Mouse (Mus musculus) forebrain, embryonic 10.5 days (tissue): ENCODE data around the gene Tsen54. TPM values are rescaled to one million over a fixed set of nuclear protein-coding genes. Genes with fewer than 3 reads are reported as not detected.

Experiments used
- DNase-seq: peaks from one replicate; pipeline ENCODE4 v3.0.0-alpha.2; 2017; ENCODE audit warnings: low spot score; ENCODE audit errors: extremely low spot score
- H3K27ac ChIP-seq: fragments of 300-500 bp; sonication (generic); 2 replicates; pipeline ENCODE4 v1.5.1; 2016; ENCODE audit warnings: mild to moderate bottlenecking
- H3K27me3 ChIP-seq: fragments of 300-500 bp; sonication (generic); 2 replicates; pipeline ENCODE4 v1.6.1; 2016; ENCODE audit warnings: mild to moderate bottlenecking; ENCODE audit not compliant: poor library complexity, severe bottlenecking
- H3K36me3 ChIP-seq: fragments of 300-500 bp; sonication (generic); replicated peaks from 2 replicates; pipeline ENCODE4 v1.6.1; 2016; ENCODE audit warnings: mild to moderate bottlenecking, moderate library complexity
- H3K4me1 ChIP-seq: fragments of 300-500 bp; sonication (generic); 2 replicates; pipeline ENCODE4 v1.6.1; 2016
- H3K4me3 ChIP-seq: fragments of 300-500 bp; sonication (generic); 2 replicates; pipeline ENCODE4 v1.5.1; 2016; ENCODE audit warnings: mild to moderate bottlenecking, moderate library complexity
- H3K9me3 ChIP-seq: fragments of 300-500 bp; sonication (generic); 2 replicates; pipeline ENCODE4 v1.6.1; 2016; ENCODE audit warnings: mild to moderate bottlenecking, moderate library complexity
- WGBS: fragments of 180-500 bp; shearing (Covaris S2); methylation state at CpG from one replicate; pipeline ENCODE4 v1.1.7; 2016; 5-methylcytosine and 5-hydroxymethylcytosine counted together
- polyA plus RNA-seq: library from polyadenylated mRNA; unstranded; fragments of >200 nt; fragmentation: Nextera tagmentation; extraction: Ambion mirVana; gene quantifications from 2 replicates; pipeline ENCODE4 v1.2.1, GENCODE M21; 2016

The Tsen54 gene
- polyA plus RNA-seq, 1 experiment from 2014 or later = 34.7 TPM

GRCm38 (mm10) chr11:115823774-115824740 lies 9.5 kb downstream of the Tsen54 start, which contains the start of gene Llgl2:
Gene Llgl2, plus strand, starts transcription at chr11:115824049.
- Histone ChIP-seq H3K27me3 (peaks cover 71% of the 10 kb centered on the region), H3K9me3 (no peaks in the 10 kb centered on the region), H3K36me3 (peaks cover 38% of the 10 kb centered on the region), H3K4me3 (peak within 1 kb of the TSS; percentile 64), H3K4me1 (peaks cover 35% of the 10 kb centered on the region), H3K27ac (peak within 1 kb of the TSS; percentile 64)
- peak; percentile 82 for DNase-seq
- WGBS = under 1% methylated on average over 87 of the region's 87 CpGs

GRCm38 (mm10) chr11:115824813-115825212 lies 10.3 kb downstream of the Tsen54 start:
- 14% methylated on average over 11 of the region's 11 CpGs for WGBS
- DNase-seq = no peak
- Histone ChIP-seq H3K4me1 (peaks cover 40% of the 10 kb centered on the region), H3K27ac (no peak overlapping the region), H3K36me3 (peaks cover 33% of the 10 kb centered on the region), H3K27me3 (peaks cover 78% of the 10 kb centered on the region), H3K4me3 (peak overlapping the region; percentile 64), H3K9me3 (no peaks in the 10 kb centered on the region)

GRCm38 (mm10) chr11:115826487-115826886 lies 12.0 kb downstream of the Tsen54 start:
- peaks cover 95% of the 10 kb centered on the region for H3K27me3 ChIP-seq
- WGBS = 48% methylated on average over 5 of the region's 5 CpGs
- peaks cover 57% of the 10 kb centered on the region for H3K4me1 ChIP-seq
- H3K36me3 ChIP-seq = peaks cover 16% of the 10 kb centered on the region
- no peak for DNase-seq
- no peak overlapping the region for H3K27ac ChIP-seq
- no peaks in the 10 kb centered on the region for H3K9me3 ChIP-seq
- no peak overlapping the region for H3K4me3 ChIP-seq

GRCm38 (mm10) chr11:115827624-115828023 lies 13.1 kb downstream of the Tsen54 start:
- H3K27me3 ChIP-seq = peaks cover 100% of the 10 kb centered on the region
- H3K4me1 ChIP-seq = peaks cover 69% of the 10 kb centered on the region
- H3K27ac ChIP-seq = no peak overlapping the region
- H3K9me3 ChIP-seq = no peaks in the 10 kb centered on the region
- 88% methylated on average over 6 of the region's 6 CpGs for whole genome bisulfite sequencing
- no peak for DNase-seq
- peaks cover 5% of the 10 kb centered on the region for H3K36me3 ChIP-seq
- no peak overlapping the region for H3K4me3 ChIP-seq

GRCm38 (mm10) chr11:115829036-115829435 lies 14.5 kb downstream of the Tsen54 start:
- H3K9me3 ChIP-seq = no peaks in the 10 kb centered on the region
- peaks cover 72% of the 10 kb centered on the region for H3K4me1 ChIP-seq
- no peak overlapping the region for H3K4me3 ChIP-seq
- no peak for DNase-seq
- H3K27me3 ChIP-seq = peaks cover 100% of the 10 kb centered on the region
- no peaks in the 10 kb centered on the region for H3K36me3 ChIP-seq
- WGBS = 69% methylated on average over 4 of the region's 4 CpGs
- H3K27ac ChIP-seq = no peak overlapping the region

- Histone ChIP-seq H3K36me3 (no peaks in the 10 kb centered on the region), H3K27ac (peak overlapping the region; percentile 67), H3K4me1 (peaks cover 81% of the 10 kb centered on the region), H3K4me3 (0 out of 2 replicates have a peak overlapping the region, but pooled peaks have one; percentile 12), H3K9me3 (no peaks in the 10 kb centered on the region), H3K27me3 (peaks cover 99% of the 10 kb centered on the region)
- no peak for DNase-seq
- WGBS = 22% methylated on average over 25 of the region's 25 CpGs
Measured at GRCm38 (mm10) chr11:115830550-115831325, 16.2 kb downstream of the Tsen54 start.

- H3K4me3 ChIP-seq = no peak overlapping the region
- H3K4me1 ChIP-seq = peaks cover 87% of the 10 kb centered on the region
- 33% methylated on average over 3 of the region's 3 CpGs for WGBS
- H3K27me3 ChIP-seq = peaks cover 99% of the 10 kb centered on the region
- peak overlapping the region; percentile 67 for H3K27ac ChIP-seq
- no peaks in the 10 kb centered on the region for H3K36me3 ChIP-seq
- H3K9me3 ChIP-seq = no peaks in the 10 kb centered on the region
- DNase-seq = no peak
Measured at GRCm38 (mm10) chr11:115831518-115831917, 17.0 kb downstream of the Tsen54 start.

- 59% methylated on average over 6 of the region's 6 CpGs for WGBS
- peaks cover 87% of the 10 kb centered on the region for H3K4me1 ChIP-seq
- H3K27me3 ChIP-seq = peaks cover 99% of the 10 kb centered on the region
- DNase-seq = no peak
- no peak overlapping the region for H3K4me3 ChIP-seq
- H3K36me3 ChIP-seq = no peaks in the 10 kb centered on the region
- H3K9me3 ChIP-seq = no peaks in the 10 kb centered on the region
- H3K27ac ChIP-seq = peak overlapping the region; percentile 77; the same call in 1 of the 2 replicates
Measured at GRCm38 (mm10) chr11:115832064-115832463, 17.5 kb downstream of the Tsen54 start.

GRCm38 (mm10) chr11:115832523-115832922 lies 18.0 kb downstream of the Tsen54 start:
- WGBS = 9% methylated on average over 8 of the region's 8 CpGs
- H3K27me3 ChIP-seq = peaks cover 98% of the 10 kb centered on the region
- no peaks in the 10 kb centered on the region for H3K36me3 ChIP-seq
- peak overlapping the region; percentile 77 for H3K27ac ChIP-seq
- no peak for DNase-seq
- H3K4me1 ChIP-seq = peaks cover 85% of the 10 kb centered on the region
- H3K9me3 ChIP-seq = no peaks in the 10 kb centered on the region
- peak overlapping the region; percentile 3; the same call in 1 of the 2 replicates for H3K4me3 ChIP-seq

- H3K27ac ChIP-seq = peak overlapping the region; percentile 77
- H3K9me3 ChIP-seq = no peaks in the 10 kb centered on the region
- DNase-seq = no peak
- 0 out of 2 replicates have a peak overlapping the region, but pooled peaks have one; percentile 3 for H3K4me3 ChIP-seq
- H3K27me3 ChIP-seq = peaks cover 94% of the 10 kb centered on the region
- no peaks in the 10 kb centered on the region for H3K36me3 ChIP-seq
- H3K4me1 ChIP-seq = peaks cover 85% of the 10 kb centered on the region
- WGBS = 24% methylated on average over 8 of the region's 8 CpGs
Measured at GRCm38 (mm10) chr11:115833021-115833513, 18.5 kb downstream of the Tsen54 start.

GRCm38 (mm10) chr11:115834033-115834432 lies 19.5 kb downstream of the Tsen54 start:
- WGBS = 57% methylated on average over 6 of the region's 6 CpGs
- Histone ChIP-seq H3K4me1 (peaks cover 86% of the 10 kb centered on the region), H3K27ac (peak overlapping the region; percentile 74)

GRCm38 (mm10) chr11:115836656-115837395 lies 22.3 kb downstream of the Tsen54 start:
- H3K36me3 ChIP-seq = no peaks in the 10 kb centered on the region
- H3K9me3 ChIP-seq = no peaks in the 10 kb centered on the region
- 45% methylated on average over 11 of the region's 11 CpGs for WGBS
- no peak overlapping the region for H3K4me3 ChIP-seq
- H3K27me3 ChIP-seq = peaks cover 70% of the 10 kb centered on the region
- 0 out of 2 replicates have a peak overlapping the region, but pooled peaks have one; percentile 12 for H3K27ac ChIP-seq
- peaks cover 78% of the 10 kb centered on the region for H3K4me1 ChIP-seq
- DNase-seq = no peak

More at GRCm38 (mm10) chr11:115834033-115834432, 19.5 kb downstream of the Tsen54 start:
- Histone ChIP-seq H3K36me3 (no peaks in the 10 kb centered on the region), H3K9me3 (no peaks in the 10 kb centered on the region), H3K27me3 (peaks cover 94% of the 10 kb centered on the region), H3K4me3 (no peak overlapping the region; the same call in 1 of the 2 replicates)
- DNase-seq = no peak
